Mouse (Mus musculus): ENCODE data around the gene Zg16.

Zg16 gene

DNA sequence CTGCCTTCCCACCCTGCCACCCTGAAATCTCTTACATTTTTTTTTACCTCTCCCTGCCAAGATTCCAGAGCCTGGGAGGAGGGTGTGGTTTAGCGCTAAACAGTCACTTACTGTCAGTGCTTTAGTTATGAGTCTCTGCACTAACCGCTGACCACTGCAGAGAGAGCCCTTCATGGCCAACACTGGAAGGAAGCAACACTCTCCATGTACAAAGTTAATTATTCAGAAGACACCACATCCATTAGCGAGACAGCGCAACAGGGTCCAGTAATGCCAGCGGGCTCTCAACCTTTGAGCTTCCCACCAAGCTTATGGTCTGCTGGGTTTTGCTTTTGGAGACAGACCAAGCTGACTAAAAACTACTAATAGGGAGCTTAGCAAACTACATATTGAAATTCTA lies 10.9 kb downstream of the Zg16 start:
- in situ Hi-C loops (cut with MboI, MseI) = no loop called here

DNA sequence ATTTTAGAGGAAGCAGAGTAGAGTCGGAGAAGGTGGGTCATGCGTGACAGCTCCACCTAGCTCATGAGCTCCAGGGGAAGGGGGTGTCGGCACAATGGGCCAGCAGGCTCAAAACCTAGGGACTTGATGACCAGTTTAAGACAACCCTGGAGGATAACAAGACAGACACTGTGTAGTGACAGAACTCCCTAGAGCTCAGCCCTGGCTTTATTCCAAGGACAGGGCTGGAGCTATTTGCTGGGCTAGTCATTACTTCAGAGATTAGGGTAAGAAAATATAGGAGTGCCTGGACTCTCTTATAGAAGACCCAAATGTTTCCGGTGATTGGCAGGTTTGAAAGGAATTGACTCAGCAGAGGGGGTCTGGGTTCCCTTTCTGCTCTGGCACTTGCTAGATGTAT lies 13.9 kb downstream of the Zg16 start:
- in situ Hi-C loops (cut with MboI, MseI) = loop anchor here (5.0 kb wide), 1 partner anchor 34 kb away; no protein-coding TSS in a partner anchor

DNA sequence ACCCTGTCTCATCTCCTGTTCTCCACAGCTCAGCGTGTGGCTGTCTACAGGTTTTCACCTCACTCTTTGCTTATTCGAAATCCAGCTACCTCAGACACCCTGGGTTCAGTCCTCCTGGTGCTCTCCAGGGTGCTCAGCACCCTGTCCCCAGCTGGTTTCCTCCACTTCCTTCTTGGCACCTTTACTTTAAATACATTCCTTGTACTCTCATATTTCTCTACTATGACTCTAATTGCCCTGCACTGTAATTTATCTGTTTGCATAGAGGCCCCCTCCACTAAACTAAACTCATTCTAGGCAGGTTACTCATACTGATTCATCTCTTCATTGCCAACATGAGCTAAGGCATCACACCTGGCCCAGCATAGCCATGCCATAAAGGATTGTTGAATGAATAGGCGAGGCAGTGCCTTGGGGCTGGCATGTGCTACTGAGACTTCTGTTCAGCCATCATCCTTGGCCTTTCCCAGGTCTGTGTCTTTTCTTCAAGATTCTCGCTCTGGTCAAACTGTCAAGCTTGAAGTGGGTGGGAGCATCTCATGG lies 16.2 kb downstream of the Zg16 start:
- in situ Hi-C loops (cut with MboI, MseI) = loop anchor here (5.0 kb wide), 1 partner anchor 36 kb away; no protein-coding TSS in a partner anchor

DNA sequence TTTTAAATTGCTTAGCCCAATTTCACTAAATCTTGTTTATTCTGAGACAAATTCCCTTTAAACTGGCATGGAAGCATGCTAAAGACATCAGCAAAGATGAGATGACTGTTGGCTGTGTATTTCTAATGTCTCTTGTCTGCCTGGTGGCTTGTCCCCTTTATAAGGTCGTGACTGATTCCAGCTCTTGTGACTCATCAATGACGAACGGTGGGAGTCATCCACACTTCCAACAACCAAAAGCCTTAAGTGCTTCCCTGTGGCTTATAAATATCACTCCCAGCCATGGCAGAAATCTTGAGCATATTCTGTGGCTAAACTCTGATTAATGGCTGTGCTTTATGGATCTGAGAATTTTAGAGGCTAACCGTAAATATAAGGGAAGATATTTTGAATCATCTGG lies 20.8 kb downstream of the Zg16 start:
- in situ Hi-C loops (cut with MboI, MseI) = no loop called here

DNA sequence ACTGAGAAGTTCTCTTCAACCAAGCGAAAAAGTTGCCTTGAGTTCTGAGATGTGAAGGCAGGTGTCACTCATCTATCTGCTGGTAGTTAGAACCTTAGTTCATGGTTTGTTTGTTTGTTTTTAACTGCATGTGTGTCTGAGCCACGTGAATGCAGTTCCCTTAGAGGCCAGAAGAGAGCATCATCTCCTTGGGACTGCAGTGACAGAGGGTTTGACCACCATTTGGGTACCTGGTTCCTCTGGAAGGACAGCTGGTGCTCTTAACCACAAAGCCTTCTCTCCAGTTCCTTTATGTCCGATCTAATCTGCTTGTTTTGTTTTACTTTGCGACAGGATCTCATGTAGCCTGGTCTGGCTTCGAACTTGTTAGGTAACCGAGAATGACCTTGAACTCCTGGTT lies 21.6 kb downstream of the Zg16 start:
- in situ Hi-C loops (cut with MboI, MseI) = no loop called here

DNA sequence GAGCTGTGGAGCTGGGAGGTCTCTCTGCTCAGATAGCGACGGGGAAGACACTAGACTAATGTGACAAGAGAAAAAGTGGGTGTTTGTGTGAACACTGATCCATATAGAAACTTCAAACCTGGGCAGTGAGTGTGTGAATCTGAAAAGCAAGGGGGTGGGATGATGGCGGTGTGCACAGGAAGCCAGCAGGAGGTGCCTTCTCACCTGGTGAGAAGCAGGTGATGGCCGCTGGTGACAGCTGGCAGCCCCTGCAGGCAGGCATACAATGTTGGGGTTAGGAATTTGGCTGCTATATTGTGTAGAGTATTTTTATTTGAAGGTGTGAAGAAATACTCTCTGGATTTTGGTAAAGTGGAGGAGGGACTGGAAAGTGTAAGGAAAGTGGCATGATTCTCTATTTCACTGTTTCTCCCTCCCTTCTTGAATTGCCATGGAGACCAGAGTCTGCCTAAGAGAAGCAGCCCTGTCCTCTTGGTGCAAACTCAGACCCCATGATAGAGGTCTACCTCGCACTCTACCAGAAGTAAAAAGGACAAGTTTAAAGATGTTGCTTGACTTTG lies 32.0 kb downstream of the Zg16 start:
- in situ Hi-C loops (cut with MboI, MseI) = no loop called here

DNA sequence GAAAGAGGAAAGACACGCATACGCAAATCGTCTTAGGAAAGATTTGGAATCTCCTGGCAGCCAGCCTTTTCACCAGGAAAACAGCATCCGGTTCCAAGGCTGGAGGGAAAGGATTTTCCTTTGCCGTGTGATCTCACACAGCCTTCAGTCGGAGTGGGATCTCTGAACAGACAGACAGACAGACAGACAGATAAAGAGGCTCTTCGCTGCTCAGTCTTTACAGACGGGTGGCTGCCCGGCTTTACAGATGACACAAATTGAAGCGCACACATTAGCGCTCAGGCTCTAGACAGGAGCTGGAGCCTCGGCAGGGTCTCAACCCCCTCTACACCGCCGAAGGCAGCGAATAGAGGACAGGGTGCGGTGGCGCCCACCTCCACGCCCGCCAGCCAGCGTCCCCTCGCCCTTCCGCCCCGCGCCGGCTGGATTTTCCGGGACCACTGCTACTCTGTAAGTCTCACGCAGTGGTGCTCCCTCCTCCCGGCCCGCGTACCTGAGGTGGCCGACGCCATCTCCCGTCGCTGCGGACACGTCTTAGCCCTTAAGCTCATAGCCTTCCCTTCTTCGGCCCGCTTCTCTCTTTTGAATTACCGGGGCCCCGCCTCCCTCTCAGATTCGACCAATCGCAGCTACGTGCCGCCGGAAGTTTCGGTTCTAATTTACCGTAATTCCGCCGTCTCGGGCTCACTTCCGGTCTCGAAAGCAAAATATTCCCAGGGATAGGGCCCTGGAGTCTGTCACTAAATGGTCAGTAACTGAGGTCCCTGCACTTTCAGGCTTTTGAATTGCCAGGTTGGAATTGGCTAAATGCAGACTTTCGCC lies 45.1 kb downstream of the Zg16 start, which contains the start of gene Kif22:
TSS of gene Kif22 (minus strand) at position 621 of the 822 bp plus-strand sequence.
- in situ Hi-C loops (cut with MboI, MseI) = no loop called here

DNA sequence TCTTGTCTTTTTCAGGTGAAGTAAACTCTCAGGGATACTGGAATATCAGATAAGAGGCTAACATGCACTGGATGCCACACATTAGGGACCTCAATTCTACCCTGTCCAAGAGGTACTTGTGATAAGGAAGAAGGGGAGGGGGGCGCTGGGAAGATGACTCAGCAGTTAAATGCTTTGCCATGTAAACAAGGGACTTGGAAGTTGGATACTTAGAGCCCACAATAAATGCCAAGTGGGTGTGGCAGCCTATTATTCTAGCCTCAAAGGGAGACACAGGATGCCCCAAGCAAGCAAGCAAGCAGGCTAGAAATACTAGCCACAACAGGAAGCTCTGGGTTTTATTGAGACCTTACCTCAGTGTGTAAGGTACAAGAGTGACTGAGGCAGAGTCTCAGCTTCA lies 55.9 kb downstream of the Zg16 start:
- in situ Hi-C loops (cut with MboI, MseI) = no loop called here

DNA sequence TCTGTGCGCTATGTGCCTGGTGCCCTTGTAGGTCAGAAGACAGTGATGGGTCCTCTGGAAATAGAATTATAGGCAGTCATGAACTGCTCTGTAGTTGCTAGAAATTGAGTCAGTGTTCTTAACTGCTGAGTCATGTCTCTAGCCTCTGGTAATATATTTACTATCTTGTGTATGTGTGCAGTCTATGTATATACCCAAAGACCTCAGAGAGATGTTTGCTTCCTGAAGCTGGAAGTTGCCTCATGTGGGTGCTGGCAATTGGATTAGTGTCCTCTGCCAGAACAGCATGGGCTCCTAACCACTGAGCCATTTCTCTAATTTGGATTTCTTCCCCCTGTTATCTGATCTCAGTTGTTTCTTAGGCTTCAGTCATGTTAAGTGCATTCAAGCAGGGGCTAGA lies 57.0 kb downstream of the Zg16 start:
- in situ Hi-C loops (cut with MboI, MseI) = no loop called here

DNA sequence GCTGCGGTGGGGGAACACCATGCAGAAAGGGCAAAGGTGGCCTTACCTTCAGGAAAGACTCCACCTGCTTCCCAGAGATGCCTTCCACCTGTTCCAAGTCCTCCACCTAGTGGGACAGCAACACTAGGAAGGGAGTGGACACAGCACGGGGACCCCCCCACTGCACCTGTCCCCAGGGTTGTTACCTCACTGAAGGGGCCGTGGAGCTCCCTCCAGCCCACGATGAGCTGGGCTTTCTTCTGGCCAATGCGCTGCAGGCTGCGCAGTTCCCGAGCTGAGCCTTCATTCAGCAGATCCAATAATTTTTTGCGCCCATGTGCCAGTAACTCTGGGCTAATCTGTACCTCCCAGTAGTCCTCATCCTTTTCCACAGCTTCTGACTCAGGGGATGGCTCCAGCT lies 59.2 kb downstream of the Zg16 start:
- in situ Hi-C loops (cut with MboI, MseI) = no loop called here

DNA sequence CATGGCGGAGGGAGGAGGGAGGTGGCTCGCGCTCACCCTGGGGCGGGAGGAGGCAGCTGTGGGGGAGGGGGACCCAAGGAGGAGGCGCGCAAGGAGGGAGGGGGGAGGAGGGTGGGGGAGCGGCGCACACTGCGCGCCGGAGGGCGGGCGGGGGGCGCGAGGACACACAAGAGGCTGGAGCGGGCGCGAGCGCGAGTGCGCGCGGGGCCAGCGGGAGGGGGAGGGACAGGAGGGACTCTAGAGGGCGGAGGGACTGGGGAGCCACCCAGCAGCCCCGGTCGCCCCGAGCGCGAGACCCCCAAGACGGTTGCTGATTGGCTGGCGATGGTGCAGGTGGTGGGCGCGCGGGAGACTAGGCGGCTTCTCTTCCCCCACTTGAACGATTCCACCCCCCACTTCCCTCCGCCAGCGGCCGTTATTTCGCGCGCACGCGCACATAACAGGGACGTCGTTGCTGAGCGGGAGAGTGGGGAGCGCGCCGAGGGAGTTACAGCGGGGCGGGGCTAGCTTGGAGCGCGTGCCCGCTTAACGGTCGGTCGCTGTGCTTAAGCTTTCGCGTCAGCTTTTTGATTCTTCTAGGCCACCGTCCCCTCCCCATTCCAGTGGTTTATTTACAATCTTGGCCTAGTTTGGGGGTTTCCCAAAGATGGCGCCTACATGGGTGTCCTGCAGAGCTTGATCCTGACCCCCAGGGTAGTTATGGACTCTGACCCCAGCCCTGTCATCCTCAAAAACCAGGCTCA lies 60.0 kb downstream of the Zg16 start, which contains the start of gene Maz:
TSS of gene Maz (minus strand) at position 54 of the 743 bp plus-strand sequence.
- in situ Hi-C loops (cut with MboI, MseI) = no loop called here

DNA sequence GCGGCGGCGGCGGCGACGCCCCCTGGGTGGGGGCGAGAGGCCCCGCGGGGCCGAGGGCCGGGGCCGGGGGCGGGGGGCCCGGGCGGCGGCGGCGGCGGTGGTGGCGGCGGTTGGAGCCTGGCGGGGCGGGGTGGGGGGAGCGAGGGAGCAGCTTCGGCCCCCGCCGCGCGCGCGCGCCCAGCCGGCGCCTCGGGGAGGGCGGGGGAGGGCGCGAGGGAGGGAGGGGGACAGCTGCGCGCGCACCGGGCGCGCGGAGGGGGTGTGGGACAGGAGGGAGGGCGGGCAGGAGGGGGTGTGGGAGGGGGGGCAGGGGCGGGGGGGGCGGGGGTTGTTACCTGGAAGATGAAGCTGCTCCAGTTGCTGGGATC lies 60.5 kb downstream of the Zg16 start:
- in situ Hi-C loops (cut with MboI, MseI) = no loop called here

DNA sequence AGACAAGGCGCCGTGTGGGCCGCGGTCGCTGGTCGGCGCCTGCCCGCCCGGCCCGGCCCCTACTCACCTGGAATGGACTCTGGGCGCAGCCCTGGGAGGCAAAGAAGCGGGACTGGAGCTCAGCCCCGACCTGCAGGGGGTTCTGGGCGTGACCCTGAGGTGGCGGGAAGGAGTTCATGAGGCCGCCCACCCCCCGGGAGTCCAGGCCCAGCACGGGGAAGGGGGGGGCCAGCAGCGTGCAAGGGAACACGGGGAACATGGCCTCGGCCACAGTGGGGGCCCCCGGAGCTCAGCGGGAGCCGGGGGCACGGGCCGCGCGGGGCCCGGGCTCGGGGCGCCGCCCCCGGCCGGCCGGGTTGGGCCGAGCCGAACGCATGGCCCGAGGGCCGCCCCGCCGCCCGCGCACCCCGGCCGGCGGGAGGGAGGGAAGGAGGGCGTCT lies 60.9 kb downstream of the Zg16 start:
- in situ Hi-C loops (cut with MboI, MseI) = no loop called here

DNA sequence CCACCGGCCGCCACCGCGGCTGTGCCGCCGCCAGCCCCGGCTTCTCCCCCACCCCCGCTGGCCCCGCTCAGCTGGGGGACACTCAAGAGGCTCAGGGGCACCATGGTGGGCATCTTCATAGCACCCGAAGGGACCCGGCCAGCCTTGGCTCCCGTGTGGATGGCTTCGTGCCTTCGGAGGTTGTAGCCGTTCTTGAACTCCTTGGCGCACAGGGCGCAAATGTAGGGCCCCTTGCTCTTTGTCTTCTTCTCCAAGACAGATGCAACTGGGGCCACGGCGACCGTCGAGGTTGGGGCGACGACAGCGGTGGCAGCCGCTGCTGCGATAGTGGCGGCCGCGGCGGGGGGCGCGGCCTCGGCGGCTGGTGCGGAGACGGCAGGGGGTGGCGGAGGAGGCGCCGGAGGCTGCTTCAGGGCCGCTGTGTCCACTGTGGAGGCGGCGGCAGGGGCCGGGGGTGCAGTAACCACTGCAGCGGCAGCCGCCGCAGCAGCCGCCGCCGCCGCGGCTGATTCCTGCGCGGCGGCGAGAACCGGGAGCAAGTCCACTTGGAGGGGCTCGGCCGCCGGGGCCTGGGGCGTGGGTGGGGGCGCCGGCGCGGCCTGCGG lies 61.5 kb downstream of the Zg16 start:
- in situ Hi-C loops (cut with MboI, MseI) = no loop called here

DNA sequence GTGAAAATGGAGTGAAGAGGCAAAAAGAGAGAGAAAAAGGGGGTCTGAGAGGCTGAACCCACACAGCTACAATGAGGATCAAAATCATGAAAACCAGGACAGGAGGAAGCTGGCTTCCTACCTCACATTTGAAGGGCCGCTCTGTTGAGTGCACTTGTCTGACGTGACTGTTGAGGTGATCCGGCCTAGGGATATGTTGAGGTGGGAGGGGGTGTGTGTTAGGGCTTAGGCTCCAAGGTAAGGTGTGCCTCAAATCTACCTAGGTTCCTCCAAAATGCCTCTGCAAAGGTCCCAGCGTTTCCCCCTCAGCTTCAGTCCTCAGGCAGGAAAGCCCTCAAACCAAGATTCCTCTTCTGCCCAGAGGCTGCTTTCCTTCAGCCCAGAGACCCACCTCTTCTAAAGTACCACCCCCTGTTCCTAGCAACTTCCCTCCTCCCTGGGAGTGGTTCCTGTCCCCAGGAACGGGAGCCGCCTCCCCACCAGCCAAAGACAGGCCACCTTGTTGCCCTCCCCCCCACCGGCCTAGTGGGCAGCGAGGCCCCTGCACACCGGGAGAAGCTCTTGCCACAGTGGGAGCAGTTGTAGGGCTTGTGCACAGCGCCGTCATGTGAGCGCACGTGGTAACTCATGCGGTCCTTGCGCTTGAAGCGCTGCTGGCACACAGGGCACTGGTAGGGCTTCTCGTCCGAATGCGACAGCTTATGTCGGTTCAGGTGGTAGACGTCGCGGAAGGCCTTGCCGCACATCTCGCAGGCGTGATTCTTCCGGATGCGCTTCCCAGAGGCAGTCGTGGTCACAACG lies 62.2 kb downstream of the Zg16 start:
- in situ Hi-C loops (cut with MboI, MseI) = loop anchor here (5.0 to 25.0 kb wide), 2 partner anchors 67 to 838 kb away; partner anchors contain the start of gene AI467606

DNA sequence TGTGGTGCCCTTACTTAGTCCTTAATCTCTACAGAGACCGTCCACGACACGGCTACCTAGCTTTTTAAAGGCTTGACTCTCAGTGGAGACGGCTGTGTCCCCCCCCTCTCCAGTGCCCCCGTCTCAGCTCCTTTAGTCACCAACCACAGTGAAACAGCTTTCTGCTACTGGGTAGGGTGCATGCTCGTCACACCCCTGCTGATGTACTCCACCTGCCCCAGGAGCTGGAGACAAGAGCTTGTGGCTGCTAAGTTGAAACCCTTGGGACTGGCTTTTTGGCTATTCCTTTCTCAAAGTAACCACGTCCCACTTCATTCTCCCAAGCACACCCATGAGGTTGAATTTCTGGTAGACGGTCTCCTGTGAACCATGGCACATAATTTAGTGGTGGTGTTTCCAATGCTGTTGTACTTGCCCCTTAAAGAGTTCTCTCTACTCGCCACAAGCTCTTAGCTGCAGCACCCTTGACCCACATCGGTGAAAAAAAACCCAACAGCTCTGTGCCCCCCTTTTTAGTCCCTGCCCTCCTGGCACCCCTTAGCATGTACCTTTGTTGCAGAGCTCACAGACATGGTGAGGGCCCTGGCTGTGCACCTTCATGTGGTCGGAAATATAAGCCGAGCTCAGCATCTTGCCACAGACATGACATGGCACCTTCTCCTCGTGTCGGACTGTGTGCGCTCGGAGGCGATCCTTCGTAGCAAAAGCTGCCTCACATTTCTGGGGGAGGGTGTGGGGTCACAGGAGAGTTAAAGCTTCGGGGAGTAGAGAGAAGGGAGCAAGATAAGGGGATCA lies 63.0 kb downstream of the Zg16 start:
- in situ Hi-C loops (cut with MboI, MseI) = loop anchor here (5.0 to 25.0 kb wide), 2 partner anchors 68 to 837 kb away; partner anchors contain the start of gene AI467606

DNA sequence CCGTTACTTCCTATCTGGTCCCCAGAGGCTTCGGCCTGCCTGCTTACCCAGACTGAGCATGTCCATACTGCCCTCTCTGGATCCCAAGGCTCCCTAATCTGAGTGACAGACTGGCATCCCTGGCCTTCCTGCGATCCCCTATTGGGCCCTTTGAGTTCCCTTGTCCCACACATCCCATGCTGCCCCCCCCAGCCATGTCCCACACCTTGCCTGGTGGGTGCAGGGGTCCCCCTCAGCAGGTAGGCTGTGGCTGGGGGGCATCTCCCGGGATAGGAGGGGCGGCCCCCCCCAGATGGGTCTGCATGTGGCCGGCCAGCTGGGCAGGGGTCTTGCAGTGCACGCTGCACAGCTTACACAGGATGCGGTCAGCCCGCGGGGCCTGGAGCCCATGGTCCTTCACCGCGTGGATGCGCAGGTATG lies 63.8 kb downstream of the Zg16 start:
- in situ Hi-C loops (cut with MboI, MseI) = loop anchor here (5.0 to 25.0 kb wide), 2 partner anchors 69 to 836 kb away; partner anchors contain the start of gene AI467606

DNA sequence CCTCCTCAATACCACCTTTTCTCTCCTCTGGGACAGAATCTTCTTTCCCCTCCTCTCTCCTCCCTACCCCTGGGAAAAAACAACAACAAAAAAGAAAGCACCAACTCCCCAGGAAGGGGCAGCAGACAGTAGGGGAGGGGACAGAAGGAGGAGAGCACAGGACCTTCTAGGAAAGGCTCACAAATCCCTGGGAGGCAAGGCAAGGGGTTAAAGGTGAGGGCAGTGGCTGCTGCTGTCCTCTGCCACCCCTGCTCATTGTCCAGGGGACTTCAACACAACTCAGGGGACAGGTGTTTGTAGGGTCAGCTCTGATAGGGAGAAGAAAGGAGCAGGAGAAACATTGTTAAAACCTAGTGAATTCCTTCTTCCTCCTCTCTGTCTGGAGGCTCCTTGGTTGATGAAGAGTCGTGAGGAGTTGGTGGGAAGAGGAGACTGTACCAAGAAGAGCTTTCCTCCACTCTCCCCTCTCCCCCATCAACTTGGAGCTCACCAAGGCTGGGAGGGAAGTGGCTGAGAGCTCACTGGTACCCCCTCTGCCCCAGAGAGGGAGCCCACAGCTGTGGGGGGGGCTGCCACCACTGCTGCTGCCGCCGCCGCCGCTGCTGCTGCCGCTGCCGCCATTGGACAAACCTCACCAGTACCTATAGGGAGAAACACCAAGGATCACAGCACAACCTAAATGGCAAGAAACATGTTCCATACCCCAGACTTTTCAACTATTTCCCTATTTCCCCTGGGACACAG lies 64.4 kb downstream of the Zg16 start:
- in situ Hi-C loops (cut with MboI, MseI) = loop anchor here (5.0 to 25.0 kb wide), 2 partner anchors 70 to 835 kb away; partner anchors contain the start of gene AI467606

Measured in T-helper 2 cell (primary cell).